Mouse (Mus musculus): ENCODE data around the gene Elf3.

DNA sequence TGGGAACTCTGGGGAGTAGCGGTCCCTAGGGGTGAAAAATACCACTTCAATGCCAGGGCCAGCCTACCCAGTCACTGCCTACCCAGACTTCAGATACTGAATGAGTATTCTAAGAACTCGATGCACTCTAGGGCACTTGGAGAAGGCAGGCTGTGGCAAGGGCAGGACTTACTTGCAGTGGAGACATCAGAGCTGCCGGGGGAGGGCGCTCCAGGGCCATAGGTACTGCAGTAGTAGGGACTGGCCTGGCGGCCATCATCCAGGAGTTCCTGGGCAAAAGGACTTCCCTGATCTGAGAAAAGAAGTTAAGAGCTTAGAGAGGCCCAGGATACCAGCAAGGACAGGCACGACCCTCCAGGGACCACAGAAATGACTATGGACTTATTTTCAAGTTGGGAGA lies 2.1 kb downstream of the Elf3 start:
- 0 out of 2 replicates have a peak, but pooled peaks have one; percentile 23 for TF ChIP-seq CTCF (IDR thresholded peaks at IDR 0.05; ENCODE audit: control insufficient read depth, insufficient read depth, insufficient replicate concordance, low read depth, low read length)
- TF ChIP-seq POLR2A (IDR thresholded peaks at IDR 0.05; ENCODE audit: control insufficient read depth, low read depth, low read length), result no peak

All from testis, adult 2 months (tissue).